Mouse (Mus musculus) gastrocnemius, postnatal 10 days (tissue): ENCODE measurements around the gene Bcan. TPM values are rescaled to one million over a fixed set of nuclear protein-coding genes. Genes with fewer than 3 reads are reported as not detected.

Experiments used
- DNase-seq: peaks from one replicate; pipeline ENCODE4 v3.0.0; 2021; ENCODE audit warnings: mixed read lengths
- long read RNA-seq, 2 experiments: library from polyadenylated mRNA; stranded (forward); transcript quantifications; one replicate each; pipeline ENCODE4 v2.0.0; 2021
- total RNA-seq, 2 experiments: library from RNA; stranded (reverse); gene quantifications; 2 replicates each; pipeline ENCODE4 v1.2.3; 2021

Bcan gene
- 1 to 10 TPM in 1 of 2 experiments, under 1 TPM in 1; 0.61 to 1.9 TPM for total RNA-seq
- long read RNA-seq, experiment 1, partial matches to known transcripts: 3 of 4 reads
- long read RNA-seq, experiment 1, other reads (novel, unspliced or antisense): 0 of 4 reads
- long read RNA-seq, experiment 2: 0 reads

DNA sequence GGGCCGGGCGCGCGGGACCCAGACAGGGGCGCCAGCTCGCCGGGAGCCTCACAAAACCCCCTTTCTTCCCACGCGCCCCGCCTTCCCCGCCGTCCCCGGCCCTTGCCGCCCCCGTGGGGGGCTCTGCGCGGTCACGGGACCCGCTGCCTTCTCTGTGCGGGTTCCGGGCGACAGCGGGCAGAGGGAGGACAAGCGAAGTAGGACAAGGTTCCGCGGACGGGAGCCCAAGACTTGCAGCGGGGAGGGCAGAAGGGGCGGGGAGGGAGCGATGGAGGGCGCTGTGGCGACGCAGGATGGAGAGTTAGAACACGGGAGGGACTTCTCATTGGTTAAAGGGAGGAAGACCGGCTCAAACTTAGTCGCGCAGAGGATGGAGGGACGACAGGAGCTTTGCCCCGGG, at the start of gene Bcan:
Gene Bcan, minus strand, starts transcription at position 50 of the 400 bp plus-strand sequence.
- DNase-seq: no peak

DNA sequence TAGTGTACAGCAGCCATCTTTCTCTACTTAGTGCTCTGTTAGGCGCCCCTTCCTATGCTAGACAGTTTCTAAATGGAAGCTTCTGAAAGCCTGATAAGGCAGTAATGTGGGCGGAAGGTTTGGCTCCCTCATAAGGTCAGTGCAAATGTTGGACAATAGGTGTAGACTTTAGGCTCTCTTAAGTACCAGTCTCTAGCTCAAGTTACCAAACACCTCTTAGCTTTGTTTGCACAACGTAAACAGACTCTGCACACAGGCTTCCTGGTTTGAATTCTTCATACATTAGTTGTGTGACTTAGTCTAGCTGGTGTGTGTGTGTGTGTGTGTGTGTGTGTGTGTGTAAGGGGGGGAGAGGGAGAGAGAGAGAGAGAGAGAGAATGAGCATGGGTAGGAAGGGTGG, 49.5 kb upstream of the Bcan start:
- no peak for DNase-seq

DNA sequence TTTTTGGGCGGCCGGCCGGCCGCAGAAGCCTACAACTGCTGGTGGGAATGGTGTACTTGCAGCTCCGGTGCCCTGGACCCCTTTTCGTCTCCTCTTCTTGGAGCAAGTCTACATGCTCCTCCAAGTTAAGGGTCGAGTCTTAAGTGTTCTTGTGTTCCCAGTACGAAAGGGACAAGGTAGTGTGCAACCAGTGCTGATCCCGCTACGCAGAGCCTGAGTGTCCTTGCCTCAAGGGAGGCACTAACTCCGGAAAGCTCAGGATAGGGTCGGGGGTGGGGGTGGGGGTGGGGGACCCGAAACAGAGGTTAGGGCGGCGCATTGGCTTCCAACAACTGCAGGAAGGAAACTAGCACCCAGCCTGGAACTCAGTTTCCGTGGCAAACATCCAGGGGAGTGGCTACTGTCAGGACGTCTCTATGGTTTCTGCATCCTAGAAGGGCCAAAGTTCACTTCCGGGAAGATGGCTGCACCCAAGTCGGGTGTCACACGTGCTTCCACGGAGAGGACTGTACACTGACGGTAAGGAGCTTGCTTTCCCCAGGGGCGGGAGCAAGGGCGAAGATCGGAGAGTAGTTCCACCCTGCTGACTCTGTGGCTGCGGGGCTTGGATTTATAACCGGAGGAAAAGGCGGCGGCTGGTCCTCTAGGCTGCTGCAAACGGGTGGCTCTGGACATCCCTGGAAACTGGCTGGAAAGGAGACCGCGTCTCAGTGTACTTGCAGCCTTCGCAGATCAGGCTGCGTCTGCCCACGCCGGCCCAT, 42.8 kb upstream of the Bcan start, which contains the start of gene Gpatch4:
Gene Gpatch4, plus strand, starts transcription at position 448 of the 761 bp plus-strand sequence.
- DNase-seq: peak; percentile 74

DNA sequence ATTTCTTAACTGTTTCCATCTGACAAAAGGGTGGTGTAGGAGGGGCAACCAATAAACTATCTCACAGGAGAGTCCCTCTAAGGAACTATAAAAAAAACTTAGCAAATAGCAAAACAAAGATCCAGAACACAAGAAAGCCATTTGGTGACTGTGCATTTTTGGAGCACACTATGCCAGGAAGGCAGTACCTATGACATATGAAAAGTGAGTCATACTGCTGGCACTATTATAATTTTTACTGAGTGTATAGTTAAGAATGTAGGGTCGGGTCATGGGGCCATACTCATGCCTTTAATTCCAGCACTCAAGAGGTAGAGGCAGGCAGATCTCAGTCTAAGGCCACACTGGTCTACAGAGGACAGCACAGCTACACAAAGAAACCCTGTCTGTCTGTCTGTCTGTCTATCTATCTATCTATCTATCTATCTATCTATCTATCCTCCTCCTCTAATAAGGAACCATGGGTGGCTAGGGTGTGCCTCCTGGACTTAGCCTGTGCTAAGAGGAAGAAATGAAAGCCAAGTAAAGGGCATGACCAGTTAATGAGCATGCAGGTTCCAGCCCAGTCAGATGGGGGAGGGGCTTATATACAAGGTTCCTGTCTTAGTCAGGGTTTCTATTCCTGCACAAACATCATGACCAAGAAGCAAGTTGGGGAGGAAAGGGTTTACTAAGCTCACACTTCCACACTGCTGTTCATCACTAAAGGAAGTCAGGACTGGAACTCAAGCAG, 35.7 kb upstream of the Bcan start:
- DNase-seq: no peak

DNA sequence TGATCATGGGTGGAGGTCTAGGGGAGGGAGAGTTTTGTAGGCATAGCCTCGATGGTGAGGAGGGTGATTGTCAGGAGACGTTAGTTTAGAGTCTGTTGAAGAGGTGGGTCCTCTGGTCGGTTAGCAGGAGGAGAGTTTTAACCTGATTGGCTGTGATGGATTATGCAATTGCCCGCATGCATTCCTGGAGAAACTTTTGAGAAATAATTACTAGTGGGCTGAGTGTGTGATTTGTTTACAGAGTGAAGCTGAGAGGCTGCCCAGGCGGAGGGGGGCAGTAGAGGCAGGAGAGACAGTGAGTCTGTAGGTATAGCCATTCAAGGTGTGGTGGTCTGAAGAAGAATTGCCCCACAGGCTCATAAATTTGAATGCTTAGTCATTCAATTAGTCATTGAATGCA, 33.5 kb upstream of the Bcan start:
- DNase-seq: no peak

DNA sequence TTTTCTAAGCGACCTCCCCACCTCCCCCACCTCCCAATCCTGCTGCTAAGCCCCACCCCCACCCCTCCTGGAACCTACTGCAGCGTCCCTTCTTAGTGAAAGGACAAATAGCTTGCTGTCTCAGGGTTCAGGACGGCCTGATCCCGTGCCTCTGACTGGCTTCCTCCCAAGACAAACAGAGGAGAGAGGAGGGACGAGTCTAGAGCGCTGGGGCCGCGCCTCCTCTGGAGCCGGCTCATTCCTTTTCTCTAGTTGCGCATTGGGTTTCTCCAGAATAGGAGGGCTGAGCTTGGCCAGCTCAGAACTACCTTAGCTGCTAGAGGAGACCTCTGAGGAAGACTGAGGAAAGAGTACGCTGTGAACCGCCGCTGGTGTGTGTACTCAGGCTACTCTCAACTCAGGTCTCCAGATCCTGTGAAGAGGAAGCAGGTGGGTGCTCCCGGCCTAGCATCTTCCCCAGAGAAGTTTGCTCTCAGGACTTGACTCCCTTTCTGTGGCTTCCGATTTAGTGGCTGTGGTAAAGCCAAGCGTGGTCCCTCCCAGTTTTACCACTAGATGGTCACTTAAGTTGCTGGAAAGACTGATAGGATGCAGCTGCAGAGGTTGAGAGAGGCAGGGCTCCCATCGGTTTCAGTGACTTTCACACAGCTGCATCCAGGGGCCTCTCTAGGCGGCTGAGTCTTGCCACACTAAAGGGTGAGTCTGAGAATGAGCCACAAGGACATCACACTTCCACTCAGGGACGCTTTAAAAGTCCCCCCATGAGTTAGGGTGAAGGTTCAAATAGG, 30.8 kb upstream of the Bcan start:
- DNase-seq: no peak

DNA sequence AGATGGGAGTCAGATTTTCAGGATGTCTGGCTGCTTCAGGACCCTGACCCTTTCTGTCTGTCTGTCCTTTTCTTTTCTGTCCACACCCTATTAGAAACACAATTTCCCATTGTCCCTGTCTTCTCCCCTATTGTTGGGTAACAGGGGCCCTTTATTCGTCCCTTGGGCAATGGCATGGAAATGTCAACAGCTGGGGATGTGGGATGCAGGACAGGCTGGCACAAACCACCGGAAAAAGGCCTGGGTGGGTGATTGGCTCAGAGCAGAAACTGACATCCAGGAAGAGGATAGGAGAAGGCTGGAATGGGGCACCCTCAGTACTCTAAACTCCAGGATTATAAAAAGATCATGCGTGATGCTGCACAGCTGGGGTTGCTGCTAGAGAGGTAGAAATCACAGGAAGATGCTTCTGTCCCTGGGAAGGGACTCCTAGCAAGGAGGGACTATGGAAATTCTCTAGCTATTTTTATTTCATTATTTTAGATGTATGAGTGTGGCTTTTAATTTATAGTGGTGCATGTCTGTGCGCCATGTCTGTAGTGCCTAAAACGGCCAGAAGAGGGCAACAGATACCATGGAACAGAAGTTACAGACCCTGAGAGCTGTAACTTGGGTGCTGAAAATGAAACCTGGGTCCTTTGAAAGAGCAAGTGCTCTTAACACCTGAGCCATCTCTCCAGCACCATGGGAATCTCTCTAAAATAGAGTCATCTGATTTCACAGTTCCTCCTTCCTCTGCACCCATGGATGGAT, 27.6 kb upstream of the Bcan start, which contains the start of gene Hapln2:
Gene Hapln2, minus strand, starts transcription at position 150 of the 753 bp plus-strand sequence.
- DNase-seq: no peak

DNA sequence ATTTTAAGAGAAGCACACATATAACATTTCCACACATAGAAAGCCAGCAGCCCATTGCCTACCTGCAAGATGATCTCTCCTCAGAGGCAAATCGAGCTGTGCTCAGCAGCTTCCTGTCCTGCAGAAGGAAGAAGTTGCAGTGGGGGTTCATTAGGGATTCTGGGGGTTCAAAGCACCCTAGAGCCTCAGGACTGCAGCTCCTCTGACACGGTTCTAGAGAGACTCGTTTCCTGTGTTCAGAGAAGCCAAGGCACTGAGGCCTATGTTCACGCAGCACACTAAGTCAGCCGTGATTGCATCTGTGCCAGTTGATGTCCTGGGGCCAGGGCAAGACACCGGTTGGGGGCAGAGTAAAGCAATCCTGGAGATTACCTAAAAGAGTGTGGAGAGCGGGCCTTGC, 26.8 kb upstream of the Bcan start:
- DNase-seq: no peak

DNA sequence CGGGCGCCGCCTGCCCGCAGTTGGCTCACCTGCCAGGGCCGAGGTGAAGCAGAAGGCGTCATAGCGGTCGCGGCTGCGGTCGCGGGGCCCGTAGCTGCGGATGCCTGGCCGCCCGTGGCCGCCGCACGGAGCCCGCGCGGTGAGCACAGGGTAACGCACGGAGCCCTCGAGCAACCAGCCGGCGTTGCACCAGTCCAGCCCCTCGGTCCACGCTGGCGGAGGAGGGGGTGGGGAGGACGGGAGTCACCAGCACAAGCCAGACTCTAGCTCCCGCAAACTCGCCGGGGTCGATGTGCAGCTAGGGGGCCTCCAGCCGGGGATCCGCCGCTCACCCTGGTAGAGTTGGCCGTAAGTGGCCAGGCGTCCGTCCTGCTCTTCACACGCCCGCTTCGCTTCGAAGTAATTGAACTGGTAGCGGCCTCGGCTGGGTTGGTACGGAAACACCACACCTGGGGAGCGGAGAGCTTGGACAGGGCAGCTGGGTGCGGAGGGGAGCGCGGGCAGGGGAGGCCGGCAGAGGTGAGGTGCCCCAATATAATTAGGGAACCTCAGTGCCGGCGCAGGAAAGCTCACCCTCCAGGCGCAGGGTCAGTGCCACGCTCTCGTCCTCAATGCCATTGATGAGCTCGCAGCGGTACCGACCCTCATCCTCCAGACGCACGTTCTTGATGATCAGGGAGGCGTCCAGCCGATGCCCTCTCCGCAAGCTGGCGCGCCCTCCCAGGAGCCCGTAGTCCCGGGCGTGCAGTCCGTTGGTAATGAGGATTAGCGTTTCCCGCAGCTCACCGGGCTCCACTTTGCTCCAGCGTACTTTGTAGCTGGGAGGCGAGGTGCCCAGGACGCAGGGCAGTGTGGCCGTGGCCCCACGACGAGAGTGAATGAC, 23.4 kb upstream of the Bcan start:
- no peak for DNase-seq

DNA sequence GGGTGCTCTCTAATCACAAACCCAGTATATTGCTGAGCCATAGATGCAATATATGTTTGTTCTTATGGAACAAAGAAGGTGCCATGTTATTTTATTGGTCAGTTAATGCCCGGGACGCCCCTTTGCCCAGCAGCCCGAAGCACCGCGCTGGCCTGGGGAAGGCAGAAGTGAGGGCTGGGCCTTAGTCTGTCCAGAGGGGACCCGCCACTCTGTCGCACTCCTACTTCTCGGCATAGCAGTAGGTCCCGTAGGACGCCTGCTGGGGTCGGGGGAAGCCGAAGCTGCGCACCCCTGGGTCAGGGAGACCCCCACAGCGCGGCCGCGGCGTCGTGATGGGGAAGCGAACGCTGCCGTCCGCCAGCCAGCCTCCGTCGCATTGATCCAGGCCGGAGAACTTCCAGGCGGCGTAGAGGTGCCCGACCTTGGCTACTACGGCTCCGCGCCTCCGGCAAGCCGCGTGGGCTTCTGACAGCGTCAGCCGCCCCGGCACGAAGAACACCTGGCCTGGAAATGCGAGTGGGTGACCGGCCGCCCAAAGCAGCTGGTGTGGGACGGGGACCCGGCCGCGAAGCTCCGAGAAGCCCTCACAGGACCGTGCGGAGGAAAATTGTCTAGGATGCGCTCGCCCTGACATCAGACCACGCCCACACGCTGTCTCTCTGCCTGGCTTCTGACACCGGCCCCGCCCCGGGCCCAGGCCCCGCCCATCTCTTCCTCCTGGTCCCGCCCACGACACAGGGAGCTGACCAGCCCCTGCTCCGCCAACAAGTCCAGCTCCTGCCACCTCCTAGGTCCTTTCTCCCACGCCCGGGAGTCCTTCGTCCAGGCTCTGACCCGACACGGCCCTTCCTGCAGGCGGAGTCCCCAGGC, 22.5 kb upstream of the Bcan start:
- DNase-seq: peak; percentile 83

DNA sequence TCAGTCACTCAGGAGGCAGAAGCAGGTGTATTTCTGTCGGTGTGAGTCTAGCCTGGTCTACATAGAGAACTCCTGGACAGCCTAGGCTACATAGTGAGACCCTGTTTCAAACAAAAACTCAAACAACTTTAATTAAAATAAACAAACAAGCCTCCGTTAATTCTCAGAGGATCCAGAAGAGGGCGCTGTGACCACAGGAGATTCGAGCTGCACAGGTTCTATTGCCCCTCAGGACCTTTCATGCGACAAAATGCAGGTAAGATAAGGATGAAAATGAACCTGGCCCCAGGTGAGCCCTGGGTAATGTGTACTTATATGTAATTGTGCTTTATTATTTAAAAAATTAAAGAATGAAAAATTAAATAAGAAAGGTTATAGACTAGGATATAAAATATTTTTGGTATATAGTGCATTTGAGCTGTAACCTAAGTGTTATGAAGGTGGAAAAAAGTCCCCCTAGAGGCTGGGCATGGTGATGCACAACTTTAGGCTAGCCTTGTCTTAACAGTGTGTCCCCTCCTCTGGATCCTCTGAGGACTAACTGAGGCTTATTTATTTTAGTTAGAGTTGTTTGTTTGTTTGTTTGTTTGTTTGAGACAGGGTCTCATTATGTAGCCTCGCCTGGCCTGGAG, 10.7 kb upstream of the Bcan start:
- DNase-seq: peak; percentile 22

DNA sequence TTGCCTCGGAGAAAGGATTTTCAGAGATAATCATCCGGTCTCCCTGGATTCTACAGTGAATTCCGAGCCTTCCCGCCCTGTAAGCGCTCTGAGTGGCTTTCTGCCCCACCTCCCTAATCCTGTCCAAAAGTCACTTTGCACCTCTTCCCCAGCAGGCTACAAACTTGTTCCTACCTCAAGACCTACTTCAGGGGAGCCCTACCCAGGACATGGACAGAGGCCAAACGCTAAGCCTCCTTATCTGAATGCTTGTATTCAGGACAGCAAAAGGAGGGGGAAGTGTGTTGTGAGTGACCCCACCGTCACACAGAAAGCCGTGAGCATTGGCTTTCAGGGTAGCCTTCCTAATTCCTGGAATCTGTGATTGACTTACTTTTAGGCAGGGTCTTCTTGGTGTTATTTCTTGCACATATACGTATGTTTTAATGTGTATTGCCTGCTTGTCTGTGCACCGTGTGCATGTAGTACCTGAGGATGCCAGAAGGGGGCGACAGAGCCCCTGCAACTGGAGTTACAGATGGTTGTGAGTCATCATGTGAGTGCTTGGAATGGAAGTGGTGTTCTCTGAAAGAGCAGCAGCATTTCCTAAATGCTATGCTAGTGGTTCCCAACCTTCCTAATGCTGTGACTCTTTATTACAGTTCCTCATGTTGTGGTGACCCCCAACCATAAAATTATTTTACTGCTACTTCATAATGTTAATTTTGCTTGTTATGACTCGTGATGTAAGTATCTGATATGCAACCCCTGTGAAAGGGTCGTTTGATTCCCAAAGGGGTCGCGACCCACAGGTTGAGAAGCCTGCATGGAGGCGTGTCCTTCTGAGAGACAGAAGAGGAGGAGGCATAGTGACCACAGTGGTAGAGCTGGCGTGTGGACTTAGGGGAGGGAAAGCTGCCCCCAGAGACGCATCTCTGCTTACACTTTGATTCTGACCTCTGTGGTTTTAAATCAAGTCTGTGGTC, 6.1 kb upstream of the Bcan start:
- no peak for DNase-seq

DNA sequence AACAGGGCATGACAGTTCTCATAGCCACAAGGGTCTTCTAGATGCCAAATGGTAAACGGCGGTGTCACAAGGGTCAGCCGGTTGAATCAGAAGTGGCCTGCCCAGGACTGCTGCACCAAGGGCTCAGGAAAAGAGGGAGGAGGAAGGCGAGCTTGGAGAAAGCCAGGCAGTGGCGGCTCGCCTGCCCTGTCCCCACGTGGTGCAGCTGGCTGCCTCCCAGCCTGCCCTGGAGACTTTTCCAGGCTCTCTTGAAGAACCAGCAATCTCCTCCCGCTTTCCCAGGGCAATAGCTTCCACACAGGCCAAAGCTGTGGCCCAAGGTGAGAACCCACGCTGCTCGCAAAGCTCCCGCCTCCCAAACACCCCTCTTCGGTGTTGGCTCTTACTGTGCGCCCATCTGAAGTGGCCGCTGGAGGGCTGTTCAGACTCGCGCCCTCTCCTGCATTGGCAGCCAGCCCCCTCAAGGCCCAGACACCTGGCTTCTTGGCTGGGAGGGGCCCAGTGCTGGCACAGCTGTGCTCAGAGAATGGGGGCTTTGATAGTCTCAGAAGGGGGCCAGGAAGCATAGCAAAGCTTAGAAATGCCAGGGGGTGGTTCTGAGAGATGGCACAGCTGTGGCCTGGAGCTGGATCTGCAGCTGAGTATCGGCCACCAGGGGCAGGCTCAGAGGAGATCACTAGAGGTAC, 2.4 kb upstream of the Bcan start:
- DNase-seq: peak; percentile 27

DNA sequence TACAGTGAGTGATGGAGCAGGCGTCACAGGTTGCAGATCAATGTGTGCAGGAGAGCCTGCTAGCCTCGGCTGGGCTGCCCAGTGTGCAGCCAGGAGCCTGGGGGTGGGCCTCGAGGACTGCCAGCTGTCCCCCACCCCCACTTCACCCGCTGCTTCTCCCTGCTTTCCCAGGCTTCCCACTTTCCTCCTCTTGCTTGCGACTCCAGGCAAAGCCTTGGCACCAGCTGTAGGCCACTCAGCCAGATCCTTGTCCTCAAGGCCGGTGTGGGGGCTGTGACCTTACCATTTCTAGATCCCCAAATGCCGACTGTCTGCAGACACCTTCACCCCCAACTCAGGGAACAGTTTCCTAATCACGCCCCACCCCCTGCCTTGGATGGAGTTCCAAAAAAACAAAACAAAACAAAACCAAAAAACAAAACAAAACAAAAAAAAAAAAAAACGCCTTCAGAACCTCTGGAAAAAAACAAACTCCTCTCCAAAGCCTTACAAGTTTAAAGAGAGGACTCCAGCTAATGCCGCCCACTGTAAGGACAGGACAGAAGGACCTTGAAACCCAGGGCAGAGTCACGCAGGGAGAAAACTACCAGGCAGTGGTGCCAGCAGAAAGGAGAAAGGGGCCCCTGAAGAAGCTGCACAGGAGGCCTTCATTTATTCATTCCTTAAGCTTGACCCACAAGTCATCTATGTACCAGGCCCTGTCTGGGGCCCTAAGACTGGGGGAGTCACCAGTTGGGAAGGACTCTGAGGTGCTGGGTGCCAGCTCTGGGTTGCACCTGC, 976 bp upstream of the Bcan start:
- DNase-seq: no peak

DNA sequence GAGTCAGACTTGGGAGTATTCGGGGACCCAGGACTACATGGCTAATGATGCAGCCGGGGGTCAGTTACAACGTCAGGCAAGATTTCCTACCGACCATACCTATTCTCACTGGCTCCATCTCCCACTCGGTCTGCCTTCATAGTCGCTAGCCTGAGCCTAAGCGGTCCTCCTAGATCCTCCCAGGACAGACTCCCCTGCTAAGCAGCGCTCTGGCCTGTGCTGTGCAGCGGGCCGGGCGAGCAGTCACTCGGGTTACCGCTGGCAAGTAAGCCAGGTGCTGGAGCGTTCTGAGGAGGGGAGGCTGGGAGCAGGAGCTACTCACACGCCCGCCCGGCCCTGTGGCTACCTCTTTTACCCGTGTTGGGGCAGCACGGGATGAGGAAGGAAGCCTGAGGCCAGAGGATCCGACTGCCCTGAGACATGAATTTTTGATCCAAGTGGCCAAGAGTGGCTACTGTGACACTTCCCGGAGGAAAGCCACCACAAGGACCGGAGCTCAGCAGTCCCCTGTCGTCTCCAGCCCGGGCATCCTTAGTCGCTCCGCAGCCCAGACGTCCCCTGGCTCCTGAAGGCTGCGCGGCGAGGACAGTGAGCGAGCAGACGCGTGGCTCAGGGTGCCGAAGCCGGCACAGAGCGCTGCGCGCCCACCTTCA, 661 bp downstream of the Bcan start:
- no peak for DNase-seq

DNA sequence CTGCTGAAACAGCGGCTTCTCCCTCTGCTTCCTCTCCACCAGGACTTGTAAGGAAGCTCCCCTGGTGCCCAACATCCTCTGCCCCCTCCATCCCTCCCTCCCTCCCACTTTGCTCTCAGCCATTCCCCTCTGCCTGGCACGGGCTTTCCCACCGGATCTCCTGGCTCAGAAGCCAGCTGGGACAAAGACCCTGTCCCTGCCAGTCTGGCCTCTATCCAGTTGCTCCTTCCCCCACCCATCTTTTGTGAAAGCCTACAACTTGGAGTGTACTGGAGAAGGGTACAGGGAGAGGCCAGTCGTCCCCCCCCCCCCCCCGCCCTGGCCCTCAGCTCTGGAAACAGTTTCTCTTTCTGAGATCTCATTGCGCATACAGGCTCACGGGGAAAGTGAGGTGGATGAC, 1.3 kb downstream of the Bcan start:
- DNase-seq: no peak
